Mouse (Mus musculus): Measurements from ENCODE around the gene Atp6ap1l.

GRCm38 (mm10) chr13:90862138-90862537 lies 43.0 kb downstream of the Atp6ap1l start:
- TF ChIP-seq POLR2A (IDR thresholded peaks at IDR 0.05; ENCODE audit: control insufficient read depth, extremely low read depth, insufficient read depth, low read length, poor library complexity) (no peak), CTCF (IDR thresholded peaks at IDR 0.05; ENCODE audit: borderline replicate concordance, control insufficient read depth, extremely low read depth, insufficient read depth, low read length, poor library complexity) (no peak)
